Mouse (Mus musculus) CH12.LX (cell line): ENCODE measurements around the gene Pelo. TPM values are rescaled to one million over a fixed set of nuclear protein-coding genes. Genes with fewer than 3 reads are reported as not detected.

Experiments used
- DNase-seq: peaks from one replicate; pipeline ENCODE4 v3.0.0-alpha.2; 2013; ENCODE audit errors: extremely low read depth
- H3K27ac ChIP-seq: 2 replicates; pipeline ENCODE4 v1.5.1; 2012; ENCODE audit warnings: low read depth, mild to moderate bottlenecking, control low read depth, moderate library complexity; ENCODE audit not compliant: insufficient read depth
- H3K27me3 ChIP-seq: replicated peaks from 2 replicates; pipeline ENCODE3; 2012; ENCODE audit warnings: inconsistent platforms
- H3K36me3 ChIP-seq, 2 experiments: replicated peaks in 1 of 2; 2 replicates each; pipeline versions ENCODE3 to v1.6.1; 2012; ENCODE audit warnings: inconsistent platforms in 1 of 2, low read length in 1 of 2, mild to moderate bottlenecking in 1 of 2, mixed read lengths in 1 of 2, moderate library complexity in 1 of 2; ENCODE audit not compliant: control insufficient read depth in 1 of 2, insufficient read depth in 1 of 2
- H3K4me1 ChIP-seq, 2 experiments: 2 replicates each; pipeline ENCODE4 v1.6.1; 2012; ENCODE audit warnings: inconsistent platforms in 1 of 2, moderate library complexity in 1 of 2; ENCODE audit not compliant: insufficient read depth in 2 of 2, control insufficient read depth in 1 of 2
- H3K4me2 ChIP-seq: 2 replicates; pipeline ENCODE4 v1.6.1; 2012; ENCODE audit warnings: low read depth, mild to moderate bottlenecking, control low read depth; ENCODE audit not compliant: poor library complexity, insufficient read depth, severe bottlenecking
- H3K4me3 ChIP-seq, 3 experiments: fragments of 150-350 bp in 1 of 3; sonication (generic) in 1 of 3; replicated peaks in 1 of 3; 2 replicates each; pipeline versions ENCODE3 to v1.5.1; 2011 to 2012; ENCODE audit warnings: low read depth in 2 of 3, low read length in 2 of 3, mild to moderate bottlenecking in 2 of 3, moderate library complexity in 2 of 3, control low read depth in 1 of 3, improper control_type of control experiment in 1 of 3, inconsistent platforms in 1 of 3, mixed read lengths in 1 of 3; ENCODE audit not compliant: poor library complexity in 1 of 3
- H3K79me2 ChIP-seq: replicated peaks from 2 replicates; pipeline ENCODE4 v1.6.1; 2012; ENCODE audit warnings: mild to moderate bottlenecking, moderate library complexity; ENCODE audit not compliant: control insufficient read depth, poor library complexity, insufficient read depth, severe bottlenecking; ENCODE audit errors: extremely low read depth
- H3K9ac ChIP-seq: 2 replicates; pipeline ENCODE4 v1.6.1; 2012; ENCODE audit warnings: low read depth, mild to moderate bottlenecking, control low read depth, moderate library complexity; ENCODE audit not compliant: insufficient read depth
- H3K9me3 ChIP-seq: replicated peaks from 2 replicates; pipeline ENCODE3; 2012; ENCODE audit warnings: low read length, inconsistent platforms, mixed read lengths
- BHLHE40 ChIP-seq: IDR thresholded peaks from 2 replicates; pipeline ENCODE4 v1.6.1; 2011; ENCODE audit warnings: mild to moderate bottlenecking, low read depth, low read length, improper control_type of control experiment
- CHD1 ChIP-seq: IDR thresholded peaks from 2 replicates; pipeline ENCODE4 v1.6.1; 2012; ENCODE audit warnings: low read depth, low read length, improper control_type of control experiment, inconsistent platforms
- EP300 ChIP-seq: IDR thresholded peaks from 2 replicates; pipeline ENCODE4 v1.6.1; 2011; ENCODE audit warnings: low read length, improper control_type of control experiment
- ETS1 ChIP-seq: conservative IDR thresholded peaks from 2 replicates; pipeline ENCODE4 v1.6.1; 2012; ENCODE audit warnings: low read depth, mild to moderate bottlenecking, inconsistent platforms, low read length, improper control_type of control experiment, moderate library complexity
- HCFC1 ChIP-seq: IDR thresholded peaks from 2 replicates; pipeline ENCODE4 v1.6.1; 2012; ENCODE audit warnings: low read depth, mild to moderate bottlenecking, inconsistent platforms, low read length, improper control_type of control experiment
- JUN ChIP-seq: IDR thresholded peaks from 2 replicates; pipeline ENCODE4 v1.6.1; 2011; ENCODE audit warnings: low read depth, mild to moderate bottlenecking, low read length, improper control_type of control experiment, moderate library complexity; ENCODE audit not compliant: insufficient read depth
- MAZ ChIP-seq: IDR thresholded peaks from 2 replicates; pipeline ENCODE4 v1.6.1; 2012; ENCODE audit warnings: low read depth, mild to moderate bottlenecking, inconsistent platforms, low read length, improper control_type of control experiment, moderate library complexity
- MXI1 ChIP-seq: IDR thresholded peaks from 2 replicates; pipeline ENCODE4 v1.6.1; 2011; ENCODE audit warnings: mild to moderate bottlenecking, low read depth, low read length, improper control_type of control experiment
- NRF1 ChIP-seq: IDR thresholded peaks from 2 replicates; pipeline ENCODE4 v1.6.1; 2014; ENCODE audit warnings: low read depth, mild to moderate bottlenecking, inconsistent platforms, low read length, improper control_type of control experiment, moderate library complexity
- PAX5 ChIP-seq: IDR thresholded peaks from 2 replicates; pipeline ENCODE4 v1.6.1; 2012; ENCODE audit warnings: low read length, inconsistent platforms, mixed read lengths
- POLR2A ChIP-seq: IDR thresholded peaks from 2 replicates; pipeline ENCODE4 v1.6.1; 2011; ENCODE audit warnings: low read depth, mild to moderate bottlenecking, improper control_type of control experiment, low read length
- POLR2AphosphoS2 ChIP-seq: IDR thresholded peaks from 2 replicates; pipeline ENCODE4 v1.6.1; 2011; ENCODE audit warnings: low read depth, low read length, improper control_type of control experiment
- RAD21 ChIP-seq: IDR thresholded peaks from 2 replicates; pipeline ENCODE4 v1.6.1; 2011; ENCODE audit warnings: low read depth, mild to moderate bottlenecking, low read length, improper control_type of control experiment, moderate library complexity
- RCOR1 ChIP-seq: conservative IDR thresholded peaks from 2 replicates; pipeline ENCODE4 v1.6.1; 2012; ENCODE audit warnings: low read depth, mild to moderate bottlenecking, inconsistent platforms, low read length, improper control_type of control experiment
- SIN3A ChIP-seq: IDR thresholded peaks from 2 replicates; pipeline ENCODE4 v1.6.1; 2012; ENCODE audit warnings: low read length, improper control_type of control experiment, inconsistent platforms
- TBP ChIP-seq: conservative IDR thresholded peaks from 2 replicates; pipeline ENCODE4 v1.6.1; 2011; ENCODE audit warnings: low read depth, low read length, improper control_type of control experiment
- TCF12 ChIP-seq: IDR thresholded peaks from 2 replicates; pipeline ENCODE4 v1.6.1; 2014; ENCODE audit warnings: low read depth, mild to moderate bottlenecking, inconsistent platforms, low read length, improper control_type of control experiment
- UBTF ChIP-seq: IDR thresholded peaks from 2 replicates; pipeline ENCODE4 v1.6.1; 2012; ENCODE audit warnings: low read depth, mild to moderate bottlenecking, inconsistent platforms, low read length, improper control_type of control experiment, moderate library complexity
- ZC3H11A ChIP-seq: IDR thresholded peaks from 2 replicates; pipeline ENCODE4 v1.6.1; 2012; ENCODE audit warnings: low read depth, mild to moderate bottlenecking, inconsistent platforms, low read length, improper control_type of control experiment
- ZKSCAN1 ChIP-seq: IDR thresholded peaks from 2 replicates; pipeline ENCODE4 v1.6.1; 2012; ENCODE audit warnings: low read depth, inconsistent platforms, low read length, improper control_type of control experiment, borderline replicate concordance
- ZNF384 ChIP-seq: IDR thresholded peaks from 2 replicates; pipeline ENCODE4 v1.6.1; 2012; ENCODE audit warnings: low read depth, low read length, improper control_type of control experiment, inconsistent platforms
- dilution Hi-C: fragments of 300-500 bp; cut with MboI; formaldehyde crosslinking; loops from 2 replicates; pipeline ENCODE4 v1.14.3; 2020; ENCODE audit warnings: low sequenced_read_pairs; ENCODE audit not compliant: extremely low pct_unique_long_range_greater_than_20kb, extremely low pct_ligation_motif_present
- in situ Hi-C: fragments of 300-500 bp; cut with MboI; formaldehyde crosslinking; loops from 3 replicates; pipeline ENCODE4 v1.14.3; 2019; ENCODE audit warnings: low sequenced_read_pairs, low pct_ligation_motif_present, low pct_unique_long_range_greater_than_20kb, mixed read lengths
- polyA plus RNA-seq: library from polyadenylated mRNA; unstranded; fragments of >175 nt; gene quantifications from 2 replicates; pipeline ENCODE4 v1.2.1, GENCODE M21; 2012; ENCODE audit warnings: low read depth; ENCODE audit not compliant: insufficient read length
- total RNA-seq, 2 experiments: library from RNA; depleted of rRNA; stranded (reverse); fragments of 300-350 nt in 1 of 2; fragments of >200 nt in 1 of 2; gene quantifications; 2 replicates each; pipeline ENCODE4 v1.2.3; 2012 to 2014

Gene Pelo
- total and polyA plus RNA-seq, 3 experiments: 18.9 to 46.0 (median 29.7) TPM

- no peak overlapping the region for H3K4me3 ChIP-seq
- in situ Hi-C loops: no loop called here
- H3K27me3 ChIP-seq: no peaks in the 10 kb centered on the region
- no peaks in the 10 kb centered on the region for H3K9me3 ChIP-seq
- H3K79me2 ChIP-seq: no peaks in the 10 kb centered on the region
- no peaks in the 10 kb centered on the region for H3K36me3 ChIP-seq
- DNase-seq: no peak
- no peak overlapping the region for H3K27ac ChIP-seq
- no peak for TF ChIP-seq ZKSCAN1
- TF ChIP-seq NRF1: no peak
- no peak for TF ChIP-seq ETS1
- no peak for TF ChIP-seq RAD21
- dilution Hi-C loops: no loop called here
- no peak overlapping the region for H3K4me2 ChIP-seq
- H3K9ac ChIP-seq: no peak overlapping the region
- no peaks in the 10 kb centered on the region for H3K4me1 ChIP-seq
Measured at GRCm38 (mm10) chr13:115067968-115068330, 22.0 kb downstream of the Pelo start.

DNA sequence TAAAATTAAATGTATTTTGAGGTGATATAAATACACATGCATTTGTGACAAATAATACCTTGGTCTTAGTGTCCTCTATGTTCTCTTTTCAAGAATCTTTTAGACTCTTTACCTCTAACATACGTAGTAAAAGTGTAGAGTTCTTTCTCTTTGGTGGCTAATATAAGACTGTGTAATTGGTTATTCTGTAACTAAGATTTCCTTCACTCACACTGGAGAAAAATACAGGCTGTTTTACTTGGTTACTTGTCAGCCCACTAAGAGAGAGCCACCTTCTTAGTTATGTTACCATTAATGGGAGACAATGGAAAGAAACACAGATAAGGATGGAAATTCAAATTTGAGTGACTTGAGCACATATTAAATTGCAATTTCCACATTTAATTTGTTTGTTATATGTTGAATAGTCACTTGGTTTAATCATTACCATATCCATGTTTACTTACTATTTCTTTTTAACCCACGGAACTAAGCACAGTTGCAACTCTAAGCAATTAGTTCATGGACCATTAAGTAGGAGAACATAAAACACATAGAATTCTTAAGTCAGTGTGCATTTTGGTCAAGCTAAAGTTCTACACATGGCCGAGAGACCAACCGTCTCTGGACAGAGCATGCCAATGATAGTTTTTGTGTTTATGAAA, 22.5 kb downstream of the Pelo start:
- no peak overlapping the region for H3K9ac ChIP-seq
- TF ChIP-seq ZKSCAN1 (no peak), PAX5 (no peak), RCOR1 (no peak), CHD1 (no peak), ZNF384 (no peak), TCF12 (no peak), ZC3H11A (no peak)
- dilution Hi-C loops (no loop called here), in situ Hi-C loops (no loop called here)
- no peaks in the 10 kb centered on the region for H3K79me2 ChIP-seq
- DNase-seq: no peak
- H3K4me3 ChIP-seq: no peak overlapping the region
- H3K4me2 ChIP-seq: no peak overlapping the region
- no peaks in the 10 kb centered on the region for H3K9me3 ChIP-seq
- H3K4me1 ChIP-seq: no peaks in the 10 kb centered on the region
- H3K27ac ChIP-seq: no peak overlapping the region
- H3K36me3 ChIP-seq: no peaks in the 10 kb centered on the region
- H3K27me3 ChIP-seq: no peaks in the 10 kb centered on the region

- dilution Hi-C loops: no loop called here
- no peaks in the 10 kb centered on the region for H3K4me1 ChIP-seq
- no peak for TF ChIP-seq HCFC1
- TF ChIP-seq BHLHE40: no peak
- TF ChIP-seq TBP: no peak
- no peak for TF ChIP-seq JUN
- no peak for TF ChIP-seq SIN3A
- no peak for TF ChIP-seq ZKSCAN1
- TF ChIP-seq POLR2A: no peak
- TF ChIP-seq MAZ: no peak
- TF ChIP-seq PAX5: no peak
- TF ChIP-seq EP300: no peak
- TF ChIP-seq UBTF: no peak
- no peak for TF ChIP-seq NRF1
- TF ChIP-seq POLR2AphosphoS2: no peak
- no peak for TF ChIP-seq RCOR1
- TF ChIP-seq MXI1: no peak
Measured at GRCm38 (mm10) chr13:115057555-115057954, 32.4 kb downstream of the Pelo start.

More at GRCm38 (mm10) chr13:115057555-115057954, 32.4 kb downstream of the Pelo start:
- Histone ChIP-seq H3K4me2 (no peak overlapping the region), H3K9ac (no peak overlapping the region), H3K27ac (no peak overlapping the region), H3K79me2 (no peaks in the 10 kb centered on the region), H3K27me3 (no peaks in the 10 kb centered on the region), H3K4me3 (no peak overlapping the region), H3K9me3 (no peaks in the 10 kb centered on the region), H3K36me3 (no peaks in the 10 kb centered on the region)
- no peak for DNase-seq
- in situ Hi-C loops: no loop called here
